ENCODE assay signal across 9 mouse cellular contexts in genomic region chr4:54837326-54837725, GRCm38 (mm10).
A peak's percentile ranks its signal among the peaks of the same experiment; 100 is the strongest.
DNase-seq lines count a peak whose midpoint lies in the region; ATAC-seq and TF ChIP-seq lines count a peak whose summit lies in the region.
"Had no signal": no experiment of that assay in that cellular context is flagged by ENCODE, and none has a peak within 500 bp of the region (broad histone marks: within the 10 kb centered on the region; RNA-seq: fewer than 3 reads in every experiment).

No protein-coding gene starts in this region.

- H3K4me2 ChIP-seq in lung, postnatal 0 days (replicated peaks; ENCODE audit: low read depth, low read length), result no peak overlapping the region

- ATAC-seq in lung, postnatal 0 days, result no peak
- ATAC-seq: Patski had no signal

- no peak overlapping the region for H3K4me3 ChIP-seq in lung, postnatal 0 days (ENCODE audit: low read depth, low read length)

- 56% methylated on average over 2 of the region's 2 CpGs for WGBS in lung, postnatal 0 days

- DNase-seq in lung, adult 18-20 months, result peak; percentile 5 to 11
- no peak for DNase-seq in lung, postnatal 0 days (ENCODE audit: low spot score)
- peak; percentile 13 for DNase-seq in forelimb bud, embryonic 11.5 days (ENCODE audit: low read depth, low spot score)
- DNase-seq in kidney, postnatal 14 days, result peak; percentile 36
- peak; percentile 24 for DNase-seq in right cerebral cortex, postnatal 4 days
- DNase-seq in thymus, postnatal 36 days, result no peak
- DNase-seq in urinary bladder, adult 18-20 months (ENCODE audit: low spot score in 2 of 2), result no peak

- H3K27me3 ChIP-seq in lung, postnatal 0 days (replicated peaks; ENCODE audit: insufficient read depth, low read length), result no peaks in the 10 kb centered on the region
- H3K27me3 ChIP-seq: Patski had no signal

- H3K9ac ChIP-seq in lung, postnatal 0 days (replicated peaks; ENCODE audit: low read depth), result no peak overlapping the region
- H3K9ac ChIP-seq: liver, embryonic 14.5 days had no signal

- H3K27ac ChIP-seq in lung, postnatal 0 days (ENCODE audit: low read length), result no peak overlapping the region
- H3K27ac ChIP-seq: liver, embryonic 14.5 days had no signal

- no peaks in the 10 kb centered on the region for H3K9me3 ChIP-seq in lung, postnatal 0 days (ENCODE audit: low read length)

- no peak for TF ChIP-seq CTCF in lung, postnatal 0 days (IDR thresholded peaks at IDR 0.05)

- TF ChIP-seq EP300 in lung, postnatal 0 days (IDR thresholded peaks at IDR 0.05), result no peak

- no peaks in the 10 kb centered on the region for H3K36me3 ChIP-seq in lung, postnatal 0 days (ENCODE audit: insufficient read depth, low read length)

- no peaks in the 10 kb centered on the region for H3K4me1 ChIP-seq in lung, postnatal 0 days (ENCODE audit: insufficient read depth, low read depth, low read length)

Comparison
In these comparisons a context has a peak if more than half of its experiments do, and no peak if none do; other contexts are left out.
1. DNase-seq: peak in lung, adult 18-20 months (2 of 2), forelimb bud, embryonic 11.5 days (single experiment), kidney, postnatal 14 days (single experiment) and right cerebral cortex, postnatal 4 days (single experiment); none in lung, postnatal 0 days (single experiment), thymus, postnatal 36 days (0 of 2) and urinary bladder, adult 18-20 months (0 of 2).